Mouse (Mus musculus): ENCODE measurements around the gene Clip3. TPM values are rescaled to one million over a fixed set of nuclear protein-coding genes. Genes with fewer than 3 reads are reported as not detected.
A peak's percentile ranks its signal among the peaks of the same experiment; 100 is the strongest.

The Clip3 gene
- polyA plus RNA-seq, 1 experiment = 4.2 TPM

- TF ChIP-seq POLR2A (IDR thresholded peaks at IDR 0.05; ENCODE audit: low read depth, low read length) (no peak), CTCF (conservative IDR thresholded peaks at IDR 0.05; ENCODE audit: insufficient read depth, insufficient read length, low read depth, low read length) (no peak)
- no peaks in the 10 kb centered on the region for H3K27me3 ChIP-seq (replicated peaks; ENCODE audit: control insufficient read depth, insufficient read depth, low read length)
- H3K27ac ChIP-seq (ENCODE audit: insufficient read depth, low read depth, low read length) = no peak overlapping the region
- no peak overlapping the region for H3K4me3 ChIP-seq (ENCODE audit: insufficient read depth, low read depth, low read length)
- H3K36me3 ChIP-seq (ENCODE audit: control insufficient read depth, insufficient read depth, low read length) = no peaks in the 10 kb centered on the region
- no peak for DNase-seq
- peaks cover 8% of the 10 kb centered on the region; the same call in 1 of the 2 replicates for H3K4me1 ChIP-seq (ENCODE audit: control insufficient read depth, insufficient read depth, low read length)
These were observed 34.9 kb downstream of the Clip3 start for GRCm38 (mm10) chr7:30326427-30326826.

DNA sequence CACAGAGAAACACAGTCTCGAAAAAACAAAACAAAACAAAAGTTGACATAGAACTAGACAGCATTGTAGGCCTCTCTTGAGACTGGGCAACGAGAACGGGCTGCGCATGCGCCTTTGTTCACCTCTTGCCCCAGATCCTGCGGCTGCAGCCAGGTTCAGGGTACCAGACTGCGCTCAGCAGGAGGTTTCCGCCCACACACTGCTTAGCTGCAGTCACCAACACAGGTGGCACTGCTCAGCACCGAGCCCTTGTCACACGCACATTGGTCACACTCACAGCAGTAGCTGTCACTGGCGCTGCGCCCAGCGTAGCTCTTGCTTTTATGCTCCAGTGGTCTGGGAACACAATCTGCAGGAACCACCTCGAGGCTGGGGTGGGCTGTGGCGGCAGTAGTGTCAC is 35.6 kb downstream of the Clip3 start:
- no peak overlapping the region for H3K27ac ChIP-seq (ENCODE audit: insufficient read depth, low read depth, low read length)
- DNase-seq = peak; percentile 75
- no peak for TF ChIP-seq CTCF (conservative IDR thresholded peaks at IDR 0.05; ENCODE audit: insufficient read depth, insufficient read length, low read depth, low read length)
- no peak for TF ChIP-seq POLR2A (IDR thresholded peaks at IDR 0.05; ENCODE audit: low read depth, low read length)
- H3K36me3 ChIP-seq (ENCODE audit: control insufficient read depth, insufficient read depth, low read length) = no peaks in the 10 kb centered on the region
- H3K4me1 ChIP-seq (ENCODE audit: control insufficient read depth, insufficient read depth, low read length) = peaks cover 8% of the 10 kb centered on the region; the same call in 1 of the 2 replicates
- WGBS = 28% methylated on average over 15 of the region's 15 CpGs
- H3K4me3 ChIP-seq (ENCODE audit: insufficient read depth, low read depth, low read length) = no peak overlapping the region
- H3K27me3 ChIP-seq (replicated peaks; ENCODE audit: control insufficient read depth, insufficient read depth, low read length) = no peaks in the 10 kb centered on the region

DNA sequence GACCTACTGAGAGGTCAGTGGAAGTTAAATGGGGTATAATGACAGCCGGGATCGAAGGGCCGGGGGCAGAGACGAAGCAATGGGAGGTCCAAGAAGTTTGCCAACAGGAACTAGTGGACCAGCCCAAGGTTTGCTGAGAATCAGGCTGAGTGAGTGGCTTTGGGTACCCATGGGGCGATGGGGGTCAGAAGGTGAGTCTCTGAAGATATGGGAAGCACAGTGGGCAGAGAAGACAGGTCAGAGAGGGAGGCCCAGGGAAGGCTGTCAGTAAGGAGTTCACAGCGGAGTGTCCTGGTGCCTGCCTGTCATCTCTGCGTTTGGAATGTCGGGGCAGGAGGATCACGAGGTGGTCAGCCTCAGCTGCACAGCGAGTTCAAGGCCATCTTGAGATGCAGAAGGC is 36.9 kb downstream of the Clip3 start:
- H3K4me1 ChIP-seq (ENCODE audit: control insufficient read depth, insufficient read depth, low read length) = 0 out of 2 replicates have a peak, but pooled peaks cover 2% of the 10 kb centered on the region
- DNase-seq = no peak

DNA sequence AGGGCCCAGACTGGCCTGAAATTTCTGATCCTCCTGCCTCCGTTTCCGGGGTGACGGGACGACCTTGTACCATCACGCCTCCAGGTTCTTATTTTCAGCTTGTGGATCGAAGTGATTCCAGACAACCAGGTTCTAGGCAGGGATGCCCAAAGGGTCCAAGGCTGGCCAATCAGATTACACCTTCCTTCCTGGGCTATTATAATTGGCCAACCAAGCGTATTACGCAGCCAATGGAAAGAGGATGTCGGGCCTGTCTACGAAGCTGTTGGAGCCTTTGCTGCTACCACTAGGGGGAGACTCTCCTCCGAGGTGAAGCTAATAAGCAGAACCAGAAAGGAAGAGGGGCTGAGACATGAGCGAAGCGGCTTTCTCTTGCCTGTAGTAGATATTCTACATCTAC is 40.4 kb downstream of the Clip3 start:
- Histone ChIP-seq H3K36me3 (ENCODE audit: control insufficient read depth, insufficient read depth, low read length) (no peaks in the 10 kb centered on the region), H3K27me3 (replicated peaks; ENCODE audit: control insufficient read depth, insufficient read depth, low read length) (no peaks in the 10 kb centered on the region), H3K4me3 (ENCODE audit: insufficient read depth, low read depth, low read length) (no peak overlapping the region), H3K27ac (ENCODE audit: insufficient read depth, low read depth, low read length) (no peak overlapping the region), H3K4me1 (ENCODE audit: control insufficient read depth, insufficient read depth, low read length) (0 out of 2 replicates have a peak, but pooled peaks cover 2% of the 10 kb centered on the region)
- peak; percentile 85 for DNase-seq
- WGBS = 11% methylated on average over 13 of the region's 13 CpGs
- TF ChIP-seq CTCF (conservative IDR thresholded peaks at IDR 0.05; ENCODE audit: insufficient read depth, insufficient read length, low read depth, low read length) (peak; percentile 87), POLR2A (IDR thresholded peaks at IDR 0.05; ENCODE audit: low read depth, low read length) (no peak)

More for the DNA sequence above, 36.9 kb downstream of the Clip3 start:
- 56% methylated on average over 10 of the region's 10 CpGs for WGBS
- Histone ChIP-seq H3K27ac (ENCODE audit: insufficient read depth, low read depth, low read length) (no peak overlapping the region), H3K36me3 (ENCODE audit: control insufficient read depth, insufficient read depth, low read length) (no peaks in the 10 kb centered on the region), H3K4me3 (ENCODE audit: insufficient read depth, low read depth, low read length) (no peak overlapping the region), H3K27me3 (replicated peaks; ENCODE audit: control insufficient read depth, insufficient read depth, low read length) (no peaks in the 10 kb centered on the region)
- TF ChIP-seq CTCF (conservative IDR thresholded peaks at IDR 0.05; ENCODE audit: insufficient read depth, insufficient read length, low read depth, low read length) (no peak), POLR2A (IDR thresholded peaks at IDR 0.05; ENCODE audit: low read depth, low read length) (no peak)

DNA sequence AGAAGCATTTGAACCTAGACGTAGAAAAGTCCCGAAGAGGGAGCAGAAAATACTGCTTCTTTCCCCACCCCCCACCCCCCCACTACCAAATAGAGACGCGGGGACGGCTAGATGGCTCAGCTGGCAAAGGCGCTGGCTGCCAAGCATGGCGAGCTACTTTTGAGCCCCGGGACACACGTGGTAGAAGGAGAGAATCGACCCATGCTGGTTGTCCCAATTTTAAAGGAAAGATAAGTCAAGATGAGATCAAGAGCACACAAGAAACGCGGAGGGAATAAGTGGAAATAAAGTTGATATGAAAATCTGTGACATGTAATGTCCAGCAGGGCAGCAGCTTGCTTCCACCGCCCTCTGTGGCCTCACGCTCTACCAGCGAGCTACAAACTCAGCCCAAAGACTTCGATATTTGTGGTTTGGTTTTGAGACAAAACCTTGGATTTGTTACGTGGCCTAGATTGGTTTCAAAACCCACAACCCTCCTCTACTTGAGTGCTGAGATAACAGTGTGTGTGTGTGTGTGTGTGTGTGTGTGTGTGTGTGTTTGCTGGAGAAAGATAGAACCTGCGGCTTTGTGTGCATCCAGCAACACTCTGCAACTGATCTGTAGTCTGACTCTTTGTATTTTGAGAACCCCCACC is 41.2 kb downstream of the Clip3 start:
- Histone ChIP-seq H3K27me3 (replicated peaks; ENCODE audit: control insufficient read depth, insufficient read depth, low read length) (no peaks in the 10 kb centered on the region), H3K4me3 (ENCODE audit: insufficient read depth, low read depth, low read length) (no peak overlapping the region), H3K27ac (ENCODE audit: insufficient read depth, low read depth, low read length) (no peak overlapping the region), H3K4me1 (ENCODE audit: control insufficient read depth, insufficient read depth, low read length) (no peaks in the 10 kb centered on the region), H3K36me3 (ENCODE audit: control insufficient read depth, insufficient read depth, low read length) (no peaks in the 10 kb centered on the region)
- TF ChIP-seq CTCF (conservative IDR thresholded peaks at IDR 0.05; ENCODE audit: insufficient read depth, insufficient read length, low read depth, low read length) (no peak), POLR2A (IDR thresholded peaks at IDR 0.05; ENCODE audit: low read depth, low read length) (no peak)
- DNase-seq = no peak
- WGBS = 67% methylated on average over 18 of the region's 18 CpGs

DNA sequence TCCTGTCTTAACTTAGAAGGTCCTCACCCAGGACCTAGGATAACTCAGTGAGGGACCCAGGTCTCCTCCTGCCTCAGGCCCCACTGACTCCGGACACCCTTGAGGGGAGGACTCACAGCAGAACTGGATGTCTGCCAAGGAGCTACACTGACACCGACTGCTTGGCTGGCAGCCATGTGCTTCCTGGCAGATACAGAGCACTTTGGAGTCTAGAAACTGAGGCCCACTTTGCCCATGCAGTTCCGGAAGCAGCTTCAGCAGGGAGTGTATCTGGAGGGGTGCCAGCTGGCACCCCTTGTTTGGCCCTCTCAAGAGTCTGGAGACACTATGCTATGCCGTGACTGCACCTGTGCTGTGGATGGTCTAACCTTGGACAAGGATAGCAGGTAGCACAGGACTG is 41.9 kb downstream of the Clip3 start:
- 9% methylated on average over 4 of the region's 4 CpGs for WGBS
- no peak for TF ChIP-seq CTCF (conservative IDR thresholded peaks at IDR 0.05; ENCODE audit: insufficient read depth, insufficient read length, low read depth, low read length)
- no peak for TF ChIP-seq POLR2A (IDR thresholded peaks at IDR 0.05; ENCODE audit: low read depth, low read length)

DNA sequence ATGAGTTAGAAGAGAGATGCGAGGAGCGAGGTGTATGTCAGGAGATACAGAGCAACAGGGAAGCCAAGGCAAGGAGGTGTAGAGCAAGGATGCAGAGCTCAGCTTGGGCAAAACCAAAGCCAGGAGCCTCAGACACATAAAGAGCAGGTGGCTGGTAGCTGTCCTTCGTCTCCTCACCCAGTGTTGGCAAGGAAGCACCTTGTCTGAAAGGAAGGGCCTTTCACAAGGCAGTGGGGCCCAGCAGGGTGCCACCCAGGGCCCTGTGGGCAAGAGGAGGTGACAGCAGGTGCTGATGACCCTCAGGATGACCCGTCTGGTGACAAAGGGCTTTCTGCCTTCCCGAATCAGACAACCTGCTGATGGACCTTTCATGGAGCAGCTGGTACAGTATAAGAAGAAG is 43.0 kb downstream of the Clip3 start:
- TF ChIP-seq CTCF (conservative IDR thresholded peaks at IDR 0.05; ENCODE audit: insufficient read depth, insufficient read length, low read depth, low read length) (no peak), POLR2A (IDR thresholded peaks at IDR 0.05; ENCODE audit: low read depth, low read length) (no peak)
- Histone ChIP-seq H3K4me3 (ENCODE audit: insufficient read depth, low read depth, low read length) (no peak overlapping the region), H3K4me1 (ENCODE audit: control insufficient read depth, insufficient read depth, low read length) (no peaks in the 10 kb centered on the region), H3K27me3 (replicated peaks; ENCODE audit: control insufficient read depth, insufficient read depth, low read length) (no peaks in the 10 kb centered on the region), H3K36me3 (ENCODE audit: control insufficient read depth, insufficient read depth, low read length) (no peaks in the 10 kb centered on the region), H3K27ac (ENCODE audit: insufficient read depth, low read depth, low read length) (no peak overlapping the region)
- no peak for DNase-seq
- 81% methylated on average over 5 of the region's 5 CpGs for WGBS

More for the DNA sequence above, 41.9 kb downstream of the Clip3 start:
- Histone ChIP-seq H3K27ac (ENCODE audit: insufficient read depth, low read depth, low read length) (no peak overlapping the region), H3K4me1 (ENCODE audit: control insufficient read depth, insufficient read depth, low read length) (no peaks in the 10 kb centered on the region), H3K4me3 (ENCODE audit: insufficient read depth, low read depth, low read length) (no peak overlapping the region), H3K27me3 (replicated peaks; ENCODE audit: control insufficient read depth, insufficient read depth, low read length) (no peaks in the 10 kb centered on the region), H3K36me3 (ENCODE audit: control insufficient read depth, insufficient read depth, low read length) (no peaks in the 10 kb centered on the region)
- DNase-seq = peak; percentile 95

All from kidney, adult 2 months (tissue).